Mouse (Mus musculus) 416B (cell line): Measurements from ENCODE around the gene Irak3.

Source experiments
- DNase-seq: peaks from one replicate; pipeline ENCODE4 v3.0.0; 2011; ENCODE audit warnings: low read depth

The Irak3 gene

GRCm38 (mm10) chr10:120201961-120202402 lies at the start of gene Irak3:
Irak3 (minus strand) TSS chr10:120202130.
- DNase-seq, result peak; percentile 66

- peak; percentile 21 for DNase-seq
Measured at GRCm38 (mm10) chr10:120250911-120251683, 49.2 kb upstream of the Irak3 start.

GRCm38 (mm10) chr10:120246994-120247750 lies 45.2 kb upstream of the Irak3 start:
- peak; percentile 90 for DNase-seq

- DNase-seq, result no peak
Measured at GRCm38 (mm10) chr10:120245681-120246080, 43.8 kb upstream of the Irak3 start.

- DNase-seq, result no peak
Measured at GRCm38 (mm10) chr10:120242421-120242820, 40.5 kb upstream of the Irak3 start.

GRCm38 (mm10) chr10:120239476-120239875 lies 37.5 kb upstream of the Irak3 start:
- DNase-seq, result no peak

GRCm38 (mm10) chr10:120238241-120238640 lies 36.3 kb upstream of the Irak3 start:
- DNase-seq, result no peak

GRCm38 (mm10) chr10:120236855-120237254 lies 34.9 kb upstream of the Irak3 start:
- DNase-seq, result no peak

GRCm38 (mm10) chr10:120233655-120234367 lies 31.9 kb upstream of the Irak3 start:
- peak; percentile 77 for DNase-seq

GRCm38 (mm10) chr10:120231718-120232117 lies 29.8 kb upstream of the Irak3 start:
- peak; percentile 78 for DNase-seq

GRCm38 (mm10) chr10:120226871-120227661 lies 25.1 kb upstream of the Irak3 start, which contains the start of gene Llph:
Llph (plus strand) TSS chr10:120227070.
- DNase-seq, result peak; percentile 82

GRCm38 (mm10) chr10:120220776-120221175 lies 18.8 kb upstream of the Irak3 start:
- no peak for DNase-seq

GRCm38 (mm10) chr10:120219578-120220359 lies 17.8 kb upstream of the Irak3 start:
- DNase-seq, result peak; percentile 14

GRCm38 (mm10) chr10:120218996-120219395 lies 17.1 kb upstream of the Irak3 start:
- DNase-seq, result no peak

- peak; percentile 39 for DNase-seq
Measured at GRCm38 (mm10) chr10:120217099-120217498, 15.2 kb upstream of the Irak3 start.

- no peak for DNase-seq
Measured at GRCm38 (mm10) chr10:120210096-120210495, 8.2 kb upstream of the Irak3 start.

GRCm38 (mm10) chr10:120209539-120209925 lies 7.6 kb upstream of the Irak3 start:
- DNase-seq, result peak; percentile 70

- peak; percentile 90 for DNase-seq
Measured at GRCm38 (mm10) chr10:120208575-120209538, 6.9 kb upstream of the Irak3 start.

- DNase-seq, result peak; percentile 78
Measured at GRCm38 (mm10) chr10:120208015-120208414, 6.1 kb upstream of the Irak3 start.
